Mouse (Mus musculus) testis, adult 2 months (tissue): Measurements from ENCODE around the gene Sdad1.

Source experiments
- CTCF ChIP-seq: fragments of 200-500 bp; IDR thresholded peaks from 2 replicates; pipeline ENCODE4 v1.5.1; 2012; ENCODE audit warnings: low read depth, mild to moderate bottlenecking, inconsistent platforms, low read length, moderate library complexity; ENCODE audit not compliant: control insufficient read depth, insufficient read depth, insufficient replicate concordance
- POLR2A ChIP-seq: fragments of 200-500 bp; IDR thresholded peaks from 2 replicates; pipeline ENCODE4 v1.6.1; 2012; ENCODE audit warnings: low read depth, mild to moderate bottlenecking, inconsistent platforms, low read length, moderate library complexity; ENCODE audit not compliant: control insufficient read depth

DNA sequence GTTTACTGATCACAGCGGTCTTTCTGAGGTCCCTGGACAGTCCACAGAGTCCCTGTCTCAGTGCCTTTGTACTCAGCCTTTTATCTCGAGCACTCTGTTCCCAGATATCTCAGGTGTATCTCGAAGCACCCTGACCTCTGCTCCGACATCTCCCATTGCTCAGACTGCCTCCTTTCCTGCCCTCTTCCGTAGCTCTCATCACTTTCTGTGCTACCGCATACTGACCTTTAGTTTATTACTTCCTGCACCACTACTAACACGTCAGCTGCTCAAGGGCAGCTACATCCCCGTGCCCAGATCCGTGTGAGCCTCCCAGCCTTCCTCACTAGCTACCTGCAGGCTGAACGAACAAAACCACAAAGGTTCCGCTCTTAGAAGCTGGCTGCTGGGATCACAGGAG is 61.7 kb downstream of the Sdad1 start:
- no peak for TF ChIP-seq CTCF
- no peak for TF ChIP-seq POLR2A
